15 mouse cellular contexts compared by ENCODE assay signal in genomic region chr4:12799564-12799963, GRCm38 (mm10).
DNase-seq lines count a peak whose midpoint lies in the region; TF ChIP-seq lines count a peak whose summit lies in the region.
"Had no signal": no experiment of that assay in that cellular context is flagged by ENCODE, and none has a peak within 500 bp of the region (broad histone marks: within the 10 kb centered on the region; RNA-seq: fewer than 3 reads in every experiment).

No protein-coding gene starts in this region.

- H3K27me3 ChIP-seq in kidney, adult 2 months (replicated peaks; ENCODE audit: control insufficient read depth, insufficient read depth, low read length), result no peaks in the 10 kb centered on the region
- H3K27me3 ChIP-seq: heart, embryonic 15.5 days; liver, embryonic 15.5 days had no signal

- no peaks in the 10 kb centered on the region for H3K36me3 ChIP-seq in kidney, adult 2 months (ENCODE audit: control insufficient read depth, insufficient read depth, low read length)
- H3K36me3 ChIP-seq: heart, embryonic 15.5 days; liver, embryonic 15.5 days had no signal

- TF ChIP-seq POLR2A in kidney, adult 2 months (IDR thresholded peaks at IDR 0.05; ENCODE audit: low read depth, low read length), result no peak

- DNase-seq in left cerebral cortex, adult 11 months (ENCODE audit: low spot score), result peak; percentile 25
- no peak for DNase-seq in left cerebral cortex, postnatal 4 days
- DNase-seq in frontal cortex, adult 2 months (ENCODE audit: extremely low spot score in 1 of 2, low spot score in 1 of 2), result peak; percentile 80 to 83
- DNase-seq in left cerebral cortex, adult 18-20 months (ENCODE audit: low spot score in 2 of 2), result peak; percentile 28 to 61
- peak; percentile 25 to 73 for DNase-seq in right cerebral cortex, postnatal 36 days (ENCODE audit: low spot score in 2 of 2)
- DNase-seq in kidney, adult 2 months, result no peak
- DNase-seq in cerebellum, adult 9-11 months, result no peak
- DNase-seq in heart, postnatal 4 days, result no peak
- DNase-seq: kidney, postnatal 4 days; thymus, postnatal 14 days had no signal

- H3K4me1 ChIP-seq in kidney, adult 2 months (ENCODE audit: control insufficient read depth, insufficient read depth, low read length), result no peaks in the 10 kb centered on the region
- H3K4me1 ChIP-seq: liver, embryonic 15.5 days had no signal

- WGBS in kidney, adult 2 months, result 81% methylated on average over 5 of the region's 5 CpGs

- no peak overlapping the region for H3K4me3 ChIP-seq in kidney, adult 2 months (ENCODE audit: insufficient read depth, low read depth, low read length)
- H3K4me3 ChIP-seq: erythroblast, embryonic 14.5 days; heart, embryonic 15.5 days; liver, embryonic 15.5 days; myocyte had no signal

- TF ChIP-seq CTCF in kidney, adult 2 months (conservative IDR thresholded peaks at IDR 0.05; ENCODE audit: insufficient read depth, insufficient read length, low read depth, low read length), result no peak

- intact Hi-C loops in left cerebral cortex, postnatal 4 days (cut with DNase I), result no loop called here

- H3K27ac ChIP-seq in kidney, adult 2 months (ENCODE audit: insufficient read depth, low read depth, low read length), result no peak overlapping the region
- H3K27ac ChIP-seq: heart, embryonic 15.5 days; hindbrain, postnatal 0 days; liver, embryonic 15.5 days had no signal

Comparison
In these comparisons a context has a peak if more than half of its experiments do, and no peak if none do; other contexts are left out.
1. DNase-seq: peak in left cerebral cortex, adult 11 months (single experiment), frontal cortex, adult 2 months (2 of 2), left cerebral cortex, adult 18-20 months (2 of 2) and right cerebral cortex, postnatal 36 days (2 of 2); none in left cerebral cortex, postnatal 4 days (single experiment), kidney, adult 2 months (single experiment), cerebellum, adult 9-11 months (single experiment) and heart, postnatal 4 days (single experiment).